Mouse (Mus musculus) liver, postnatal 0 days (tissue): ENCODE measurements around the gene Gm21976. TPM values are rescaled to one million over a fixed set of nuclear protein-coding genes. Genes with fewer than 3 reads are reported as not detected.

Experiments used
- ATAC-seq: fragments of 200-750 bp; cut with Nextera tagmentation; 2 replicates; pipeline ENCODE4 v1.8.0; 2017; ENCODE audit warnings: mild to moderate bottlenecking, moderate library complexity
- DNase-seq: peaks from one replicate; pipeline ENCODE4 v3.0.0-alpha.2; 2016
- H3K27ac ChIP-seq: fragments of 300-500 bp; sonication (generic); 2 replicates; pipeline ENCODE4 v1.5.1; 2014; ENCODE audit warnings: antibody characterized with exemption, moderate library complexity, mild to moderate bottlenecking, low read depth
- H3K27me3 ChIP-seq: fragments of 300-500 bp; sonication (generic); 2 replicates; pipeline ENCODE4 v1.6.1; 2014; ENCODE audit warnings: low read length, control low read depth, mixed read lengths; ENCODE audit not compliant: insufficient read depth
- H3K36me3 ChIP-seq: fragments of 300-500 bp; sonication (generic); replicated peaks from 2 replicates; pipeline ENCODE4 v1.6.1; 2014; ENCODE audit warnings: mild to moderate bottlenecking, control low read depth, low read length, moderate library complexity, mixed read lengths; ENCODE audit not compliant: insufficient read depth
- H3K4me1 ChIP-seq: fragments of 300-500 bp; sonication (generic); 2 replicates; pipeline ENCODE4 v1.6.1; 2014; ENCODE audit warnings: antibody characterized with exemption, mild to moderate bottlenecking, control low read depth; ENCODE audit not compliant: insufficient read depth
- H3K4me2 ChIP-seq: fragments of 300-500 bp; sonication (generic); 2 replicates; pipeline ENCODE4 v1.6.1; 2014; ENCODE audit warnings: low read depth, mild to moderate bottlenecking, low read length, moderate library complexity, mixed read lengths
- H3K4me3 ChIP-seq: fragments of 300-500 bp; sonication (generic); 2 replicates; pipeline ENCODE4 v1.5.1; 2014; ENCODE audit warnings: low read depth, low read length
- H3K9ac ChIP-seq: fragments of 300-500 bp; sonication (generic); replicated peaks from 2 replicates; pipeline ENCODE4 v1.6.1; 2014; ENCODE audit warnings: mild to moderate bottlenecking, moderate library complexity
- H3K9me3 ChIP-seq: fragments of 300-500 bp; sonication (generic); 2 replicates; pipeline ENCODE4 v1.6.1; 2016; ENCODE audit warnings: mild to moderate bottlenecking, control low read depth, low read length, mixed read lengths
- CTCF ChIP-seq: sonication (generic); IDR thresholded peaks from 2 replicates; pipeline ENCODE4 v1.5.1; 2016; ENCODE audit warnings: antibody characterized with exemption, low read depth
- EP300 ChIP-seq: IDR thresholded peaks from 2 replicates; pipeline ENCODE4 v1.6.1; 2016; ENCODE audit warnings: antibody characterized with exemption, low read depth, mild to moderate bottlenecking
- WGBS: fragments of 180-500 bp; shearing (Covaris S2); extraction: QIAGEN DNeasy Blood & Tissue Kit; methylation state at CpG from one replicate; pipeline ENCODE4 v1.1.7; 2014; ENCODE audit not compliant: insufficient replicate concordance; 5-methylcytosine and 5-hydroxymethylcytosine counted together
- polyA plus RNA-seq: library from polyadenylated mRNA; unstranded; fragments of >200 nt; fragmentation: Nextera tagmentation; extraction: Ambion mirVana; gene quantifications from 2 replicates; pipeline ENCODE4 v1.2.1, GENCODE M21; 2015

Gm21976 gene
- polyA plus RNA-seq, 1 experiment from 2014 or later = not detected

GRCm38 (mm10) chr13:98274023-98274422 lies 5.7 kb upstream of the Gm21976 start:
- no peak overlapping the region for H3K27ac ChIP-seq
- TF ChIP-seq EP300 (no peak), CTCF (no peak)
- H3K9me3 ChIP-seq = no peaks in the 10 kb centered on the region
- no peaks in the 10 kb centered on the region for H3K27me3 ChIP-seq
- WGBS = 87% methylated on average over 9 of the region's 9 CpGs
- H3K4me2 ChIP-seq = no peak overlapping the region
- no peak overlapping the region for H3K9ac ChIP-seq
- no peak overlapping the region for H3K4me3 ChIP-seq
- H3K4me1 ChIP-seq = no peaks in the 10 kb centered on the region
- peaks cover 48% of the 10 kb centered on the region for H3K36me3 ChIP-seq
- ATAC-seq (no peak), DNase-seq (no peak)

- Histone ChIP-seq H3K27ac (no peak overlapping the region), H3K4me2 (no peak overlapping the region), H3K27me3 (no peaks in the 10 kb centered on the region), H3K9ac (no peak overlapping the region), H3K9me3 (no peaks in the 10 kb centered on the region), H3K4me1 (no peaks in the 10 kb centered on the region), H3K4me3 (no peak overlapping the region), H3K36me3 (peaks cover 37% of the 10 kb centered on the region)
- no peak for DNase-seq
- 42% methylated on average over 4 of the region's 4 CpGs for WGBS
- TF ChIP-seq CTCF = no peak
- peak; percentile 65; the same call in 1 of the 2 replicates for TF ChIP-seq EP300
- peak; percentile 66 for ATAC-seq
These were observed 4.0 kb upstream of the Gm21976 start for GRCm38 (mm10) chr13:98275646-98276045.

DNA sequence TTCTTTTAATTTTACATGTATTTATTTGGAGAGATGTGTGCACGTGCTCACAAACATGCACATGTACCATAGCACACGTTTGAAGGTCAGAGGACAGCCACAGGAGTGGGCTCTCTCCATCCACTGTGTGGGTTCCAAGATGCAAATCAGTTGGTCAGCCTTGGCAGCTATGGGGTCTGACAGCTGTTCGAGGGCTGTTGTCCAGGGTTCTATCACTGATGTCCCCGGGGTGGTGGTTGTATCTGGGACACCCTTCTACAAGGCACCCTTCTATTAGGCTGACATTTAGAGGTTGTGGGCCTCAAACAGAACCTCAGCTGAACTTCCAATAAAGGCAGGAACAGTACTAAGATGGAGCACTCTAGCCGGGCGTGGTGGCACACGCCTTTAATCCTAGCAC lies 3.4 kb upstream of the Gm21976 start:
- TF ChIP-seq EP300 (no peak), CTCF (no peak)
- ATAC-seq (no peak), DNase-seq (no peak)
- no peak overlapping the region for H3K27ac ChIP-seq
- no peaks in the 10 kb centered on the region for H3K9me3 ChIP-seq
- 75% methylated on average over 7 of the region's 7 CpGs for WGBS
- no peaks in the 10 kb centered on the region for H3K4me1 ChIP-seq
- H3K27me3 ChIP-seq = no peaks in the 10 kb centered on the region
- no peak overlapping the region for H3K9ac ChIP-seq
- no peak overlapping the region for H3K4me3 ChIP-seq
- peaks cover 31% of the 10 kb centered on the region for H3K36me3 ChIP-seq
- no peak overlapping the region for H3K4me2 ChIP-seq

DNA sequence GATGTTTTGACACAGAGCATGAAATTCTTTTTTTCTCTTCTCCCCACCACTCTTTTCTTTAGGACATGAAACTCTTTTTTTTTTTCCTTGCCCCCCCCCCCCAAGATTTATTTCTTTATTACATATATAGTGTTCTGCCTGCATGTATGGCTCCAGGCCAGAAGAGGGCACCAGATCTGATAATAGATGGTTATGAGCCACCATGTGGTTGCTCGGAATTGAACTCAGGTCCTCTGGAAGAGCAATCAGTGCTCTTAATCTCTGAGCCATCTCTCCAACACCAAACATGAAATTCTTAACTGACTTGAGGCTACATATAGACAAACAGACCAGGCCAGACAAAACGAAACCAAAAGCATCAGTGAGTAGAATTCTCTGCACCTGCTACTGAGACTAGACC lies 2.2 kb upstream of the Gm21976 start:
- Histone ChIP-seq H3K27me3 (no peaks in the 10 kb centered on the region), H3K4me2 (no peak overlapping the region), H3K4me3 (no peak overlapping the region), H3K9ac (no peak overlapping the region), H3K27ac (no peak overlapping the region), H3K9me3 (no peaks in the 10 kb centered on the region), H3K4me1 (no peaks in the 10 kb centered on the region), H3K36me3 (peaks cover 20% of the 10 kb centered on the region; the same call in 1 of the 2 replicates)
- 74% methylated on average over 2 of the region's 2 CpGs for WGBS
- ATAC-seq (no peak), DNase-seq (no peak)
- TF ChIP-seq CTCF = peak; percentile 34
- TF ChIP-seq EP300 = no peak

DNA sequence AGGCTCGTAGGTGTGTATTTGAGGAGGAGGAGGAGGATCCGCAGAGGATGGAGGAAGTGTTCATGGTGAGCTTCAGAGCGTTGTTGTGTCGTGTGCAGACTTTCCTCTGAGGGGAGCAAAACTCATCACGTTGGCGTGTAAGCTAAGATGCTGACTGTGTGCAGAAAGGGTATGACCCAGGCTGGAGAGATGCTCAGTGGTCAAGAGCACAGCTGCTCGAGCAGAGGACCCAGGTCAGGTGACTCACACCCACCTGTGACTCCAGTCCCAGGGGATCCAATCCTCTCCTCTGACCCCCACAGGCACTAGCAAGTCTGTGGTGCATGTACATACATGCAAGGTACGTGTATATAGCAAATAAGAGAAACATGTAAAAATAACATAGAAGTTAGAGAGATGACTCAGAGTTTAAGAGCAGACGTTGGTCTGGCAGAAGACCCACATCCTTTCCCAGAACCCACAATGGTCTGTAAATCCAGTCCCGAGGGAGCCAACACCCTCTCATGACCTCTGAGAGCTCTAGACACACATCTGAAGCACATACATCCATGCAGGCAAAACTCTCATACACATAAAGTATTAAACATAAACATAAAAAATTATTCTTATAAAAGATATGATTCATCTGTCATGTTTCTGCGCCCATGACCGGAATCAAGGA lies 1.4 kb downstream of the Gm21976 start:
- 67% methylated on average over 12 of the region's 12 CpGs for WGBS
- DNase-seq (no peak), ATAC-seq (no peak)
- Histone ChIP-seq H3K36me3 (no peaks in the 10 kb centered on the region), H3K4me3 (no peak overlapping the region), H3K27me3 (no peaks in the 10 kb centered on the region), H3K9ac (no peak overlapping the region), H3K9me3 (no peaks in the 10 kb centered on the region), H3K4me1 (no peaks in the 10 kb centered on the region), H3K4me2 (no peak overlapping the region), H3K27ac (no peak overlapping the region)
- no peak for TF ChIP-seq CTCF
- no peak for TF ChIP-seq EP300

DNA sequence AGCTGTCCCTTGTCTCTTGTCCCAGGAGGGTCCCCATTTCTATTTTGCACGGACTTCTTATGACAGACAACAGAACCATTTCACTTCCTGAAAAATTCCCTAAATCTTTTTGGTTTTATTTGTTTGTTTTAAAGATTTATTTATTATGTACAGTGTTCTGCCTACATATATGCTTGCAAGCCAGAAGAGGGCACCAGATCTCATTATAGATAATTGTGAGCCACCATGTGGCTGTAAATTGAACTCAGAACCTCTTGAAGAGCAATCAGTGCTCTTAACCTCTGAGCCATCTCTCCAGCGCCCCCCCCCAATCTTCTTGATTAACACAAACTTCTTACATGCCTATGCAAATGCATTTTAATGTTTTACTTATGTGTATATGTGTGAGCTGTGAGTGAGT lies 11.0 kb downstream of the Gm21976 start:
- DNase-seq (no peak), ATAC-seq (no peak)
- no peak overlapping the region for H3K27ac ChIP-seq
- 36% methylated on average over 2 of the region's 2 CpGs for WGBS
- no peaks in the 10 kb centered on the region for H3K27me3 ChIP-seq
- H3K4me1 ChIP-seq = no peaks in the 10 kb centered on the region
- TF ChIP-seq CTCF (no peak), EP300 (no peak)
- no peak overlapping the region for H3K4me2 ChIP-seq
- no peak overlapping the region for H3K4me3 ChIP-seq
- H3K9me3 ChIP-seq = no peaks in the 10 kb centered on the region
- no peaks in the 10 kb centered on the region for H3K36me3 ChIP-seq
- no peak overlapping the region for H3K9ac ChIP-seq
